Mouse (Mus musculus) lung, embryonic 14.5 days (tissue): ENCODE measurements around the gene Ap1g2. TPM values are rescaled to one million over a fixed set of nuclear protein-coding genes. Genes with fewer than 3 reads are reported as not detected.

ENCODE experiments used
- ATAC-seq: fragments of 200-750 bp; cut with Nextera tagmentation; 2 replicates; pipeline ENCODE4 v1.8.0; 2017; ENCODE audit warnings: mild to moderate bottlenecking, moderate TSS enrichment, moderate library complexity; ENCODE audit not compliant: insufficient read depth
- DNase-seq: peaks from one replicate; pipeline ENCODE4 v3.0.0-alpha.2; 2015
- H3K27ac ChIP-seq: fragments of 300-500 bp; sonication (generic); 2 replicates; pipeline ENCODE4 v1.5.1; 2014; ENCODE audit warnings: low read depth, mild to moderate bottlenecking, moderate library complexity
- H3K27me3 ChIP-seq: fragments of 300-500 bp; sonication (generic); 2 replicates; pipeline ENCODE4 v1.6.1; 2014; ENCODE audit warnings: low read length, control low read depth; ENCODE audit not compliant: insufficient read depth
- H3K36me3 ChIP-seq: fragments of 300-500 bp; sonication (generic); 2 replicates; pipeline ENCODE4 v1.6.1; 2014; ENCODE audit warnings: control low read depth; ENCODE audit not compliant: insufficient read depth
- H3K4me1 ChIP-seq: fragments of 300-500 bp; sonication (generic); 2 replicates; pipeline ENCODE4 v1.6.1; 2014; ENCODE audit warnings: antibody characterized with exemption, control low read depth; ENCODE audit not compliant: insufficient read depth
- H3K4me2 ChIP-seq: fragments of 300-500 bp; sonication (generic); 2 replicates; pipeline ENCODE4 v1.6.1; 2014; ENCODE audit warnings: mild to moderate bottlenecking
- H3K4me3 ChIP-seq: fragments of 300-500 bp; sonication (generic); 2 replicates; pipeline ENCODE4 v1.5.1; 2014; ENCODE audit warnings: low read depth, low read length
- H3K9ac ChIP-seq: fragments of 300-500 bp; sonication (generic); 2 replicates; pipeline ENCODE4 v1.6.1; 2014
- H3K9me3 ChIP-seq: fragments of 300-500 bp; sonication (generic); 2 replicates; pipeline ENCODE4 v1.6.1; 2016; ENCODE audit warnings: low read depth, low read length, control low read depth
- CTCF ChIP-seq: IDR thresholded peaks from 2 replicates; pipeline ENCODE4 v1.5.1; 2016; ENCODE audit warnings: antibody characterized with exemption, low read depth
- WGBS: fragments of 180-500 bp; shearing (Covaris S2); extraction: QIAGEN DNeasy Blood & Tissue Kit; methylation state at CpG from one replicate; pipeline ENCODE4 v1.1.7; 2014; 5-methylcytosine and 5-hydroxymethylcytosine counted together
- polyA plus RNA-seq: library from polyadenylated mRNA; unstranded; fragments of >200 nt; fragmentation: Nextera tagmentation; extraction: Ambion mirVana; gene quantifications from 2 replicates; pipeline ENCODE4 v1.2.1, GENCODE M21; 2014

Gene Ap1g2
- polyA plus RNA-seq, result 14.7 and 16.3 TPM in 2 replicates

- Histone ChIP-seq H3K4me2 (peak within 1 kb of the TSS; percentile 79), H3K36me3 (peaks cover 3% of the 10 kb centered on the region; the same call in 1 of the 2 replicates), H3K9ac (peak within 1 kb of the TSS; percentile 53), H3K4me3 (peak within 1 kb of the TSS; percentile 49), H3K4me1 (peaks cover 5% of the 10 kb centered on the region; the same call in 1 of the 2 replicates), H3K27me3 (peaks cover 18% of the 10 kb centered on the region), H3K27ac (peak within 1 kb of the TSS; percentile 42), H3K9me3 (no peaks in the 10 kb centered on the region)
- TF ChIP-seq CTCF, result peak; percentile 40
- peak; percentile 86 for DNase-seq
- WGBS, result 1% methylated on average over 39 of the region's 39 CpGs
- ATAC-seq, result peak; percentile 79
Measured at GRCm38 (mm10) chr14:55105836-55106809, at the start of gene Ap1g2. Gene Ap1g2 (minus strand): TSS chr14:55106593.

- Histone ChIP-seq H3K27me3 (no peaks in the 10 kb centered on the region), H3K4me3 (no peak overlapping the region), H3K27ac (no peak overlapping the region), H3K4me1 (no peaks in the 10 kb centered on the region), H3K4me2 (no peak overlapping the region), H3K36me3 (no peaks in the 10 kb centered on the region), H3K9ac (no peak overlapping the region), H3K9me3 (no peaks in the 10 kb centered on the region)
- WGBS, result 84% methylated on average over 16 of the region's 16 CpGs
- ATAC-seq, result no peak
- TF ChIP-seq CTCF, result no peak
- DNase-seq, result no peak
Measured at GRCm38 (mm10) chr14:55152951-55153481, 46.6 kb upstream of the Ap1g2 start.

- Histone ChIP-seq H3K27ac (no peak overlapping the region), H3K36me3 (no peaks in the 10 kb centered on the region), H3K4me2 (no peak overlapping the region), H3K27me3 (no peaks in the 10 kb centered on the region), H3K9me3 (no peaks in the 10 kb centered on the region), H3K9ac (no peak overlapping the region), H3K4me1 (no peaks in the 10 kb centered on the region), H3K4me3 (no peak overlapping the region)
- no peak for TF ChIP-seq CTCF
- DNase-seq (no peak), ATAC-seq (no peak)
- 75% methylated on average over 4 of the region's 4 CpGs for WGBS
Measured at GRCm38 (mm10) chr14:55152174-55152573, 45.8 kb upstream of the Ap1g2 start.

- Histone ChIP-seq H3K4me1 (no peaks in the 10 kb centered on the region), H3K9me3 (no peaks in the 10 kb centered on the region), H3K4me3 (no peak overlapping the region), H3K27me3 (no peaks in the 10 kb centered on the region), H3K9ac (no peak overlapping the region), H3K27ac (no peak overlapping the region), H3K4me2 (no peak overlapping the region), H3K36me3 (no peaks in the 10 kb centered on the region)
- DNase-seq (no peak), ATAC-seq (no peak)
- 70% methylated on average over 5 of the region's 5 CpGs for WGBS
- no peak for TF ChIP-seq CTCF
Measured at GRCm38 (mm10) chr14:55150985-55151384, 44.6 kb upstream of the Ap1g2 start.

- Histone ChIP-seq H3K9me3 (no peaks in the 10 kb centered on the region), H3K4me2 (no peak overlapping the region), H3K9ac (no peak overlapping the region), H3K4me3 (no peak overlapping the region), H3K27ac (no peak overlapping the region), H3K4me1 (no peaks in the 10 kb centered on the region), H3K36me3 (no peaks in the 10 kb centered on the region), H3K27me3 (no peaks in the 10 kb centered on the region)
- ATAC-seq (no peak), DNase-seq (no peak)
- 64% methylated on average over 5 of the region's 5 CpGs for WGBS
- TF ChIP-seq CTCF, result no peak
Measured at GRCm38 (mm10) chr14:55149041-55149440, 42.6 kb upstream of the Ap1g2 start.

DNA sequence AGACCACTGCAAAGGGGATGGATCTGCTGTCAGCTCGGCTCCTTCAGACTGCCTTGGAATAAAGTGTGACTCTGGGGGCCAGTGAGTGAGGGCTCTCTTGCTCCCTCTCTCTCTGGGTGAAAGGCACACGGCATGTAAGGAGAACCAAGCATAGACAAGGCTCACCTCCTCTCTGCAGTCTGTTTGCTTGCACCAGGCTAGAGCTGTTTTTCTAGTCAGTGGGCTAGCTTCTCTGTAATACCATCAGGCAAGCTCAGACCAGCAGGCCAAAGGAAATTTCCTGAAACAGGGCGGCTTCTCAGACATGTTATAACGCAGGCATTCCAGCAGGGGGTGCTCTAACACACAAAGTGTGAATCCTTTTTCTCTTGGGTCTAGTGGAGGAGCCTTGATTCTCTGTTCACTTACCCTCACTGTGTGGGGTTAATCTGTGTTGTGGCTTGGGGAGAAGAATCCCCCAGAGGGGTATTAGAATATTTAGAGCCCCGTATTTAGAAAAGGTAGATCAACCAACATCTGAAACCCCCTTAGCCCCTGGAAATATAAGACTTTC is 42.0 kb upstream of the Ap1g2 start:
- Histone ChIP-seq H3K4me1 (no peaks in the 10 kb centered on the region), H3K9ac (no peak overlapping the region), H3K27ac (no peak overlapping the region), H3K4me3 (no peak overlapping the region), H3K27me3 (no peaks in the 10 kb centered on the region), H3K4me2 (no peak overlapping the region), H3K36me3 (no peaks in the 10 kb centered on the region), H3K9me3 (no peaks in the 10 kb centered on the region)
- ATAC-seq (no peak), DNase-seq (peak; percentile 80)
- WGBS, result 31% methylated on average over 5 of the region's 5 CpGs
- peak; percentile 88 for TF ChIP-seq CTCF
